Comparison of ENCODE assay signal across 8 mouse cellular contexts in genomic region chr9:55110059-55110834, GRCm38 (mm10). TPM values are rescaled to one million over a fixed set of nuclear protein-coding genes. Genes with fewer than 3 reads are reported as not detected.
A peak's percentile ranks its signal among the peaks of the same experiment; 100 is the strongest.
DNase-seq lines count a peak whose midpoint lies in the region; ATAC-seq and TF ChIP-seq lines count a peak whose summit lies in the region.

No protein-coding gene starts in this region.

- no peak overlapping the region for H3K9ac ChIP-seq in forebrain, embryonic 16.5 days (replicated peaks; ENCODE audit: low read depth, low read length)

- H3K4me2 ChIP-seq in forebrain, embryonic 16.5 days (ENCODE audit: low read length): no peak overlapping the region

- H3K4me1 ChIP-seq in G1E (ENCODE audit: insufficient read depth, low read depth, low read length): no peaks in the 10 kb centered on the region; the same call in 1 of the 2 replicates
- H3K4me1 ChIP-seq in forebrain, embryonic 16.5 days (replicated peaks; ENCODE audit: control insufficient read depth, insufficient read depth, low read length): 0 out of 2 replicates have a peak, but pooled peaks cover 2% of the 10 kb centered on the region
- H3K4me1 ChIP-seq in olfactory bulb, adult 2 months (ENCODE audit: control insufficient read depth, insufficient read depth, low read length): peaks cover 4% of the 10 kb centered on the region; the same call in 1 of the 2 replicates

- TF ChIP-seq CTCF in G1E (IDR thresholded peaks at IDR 0.05; ENCODE audit: low read depth, low read length): peak; percentile 60
- TF ChIP-seq CTCF in olfactory bulb, adult 2 months (IDR thresholded peaks at IDR 0.05; ENCODE audit: insufficient read depth, low read depth, low read length): peak; percentile 84

- intact Hi-C loops in heart, postnatal 36 days (cut with DNase I): loop anchor here (1.0 to 2.0 kb wide), 3 partner anchors 86 to 375 kb away; partner anchors contain the start of gene Wdr61

- no peaks in the 10 kb centered on the region for H3K36me3 ChIP-seq in G1E (replicated peaks)
- H3K36me3 ChIP-seq in forebrain, embryonic 16.5 days (ENCODE audit: control insufficient read depth, insufficient read depth): no peaks in the 10 kb centered on the region

- no peak for TF ChIP-seq POLR2A in olfactory bulb, adult 2 months (IDR thresholded peaks at IDR 0.05; ENCODE audit: insufficient read depth, low read depth, low read length)

- no peaks in the 10 kb centered on the region for H3K9me3 ChIP-seq in G1E (replicated peaks)
- H3K9me3 ChIP-seq in forebrain, embryonic 16.5 days (ENCODE audit: control insufficient read depth, low read length): no peaks in the 10 kb centered on the region

- H3K4me3 ChIP-seq in G1E (ENCODE audit: low read depth, low read length): no peak overlapping the region
- H3K4me3 ChIP-seq in forebrain, embryonic 16.5 days (replicated peaks; ENCODE audit: low read length): no peak overlapping the region
- no peak overlapping the region for H3K4me3 ChIP-seq in olfactory bulb, adult 2 months (ENCODE audit: insufficient read depth, low read depth, low read length)

- WGBS in forebrain, embryonic 16.5 days: 32% methylated on average over 16 of the region's 16 CpGs
- WGBS in olfactory bulb, adult 2 months: 33% methylated on average over 16 of the region's 16 CpGs

- ATAC-seq in G1E (ENCODE audit: extremely low read depth, insufficient number of reproducible peaks, low FRiP score, poor library complexity, severe bottlenecking): peak; percentile 78
- peak; percentile 88 for ATAC-seq in forebrain, embryonic 16.5 days

- peaks cover 41% of the 10 kb centered on the region for H3K27me3 ChIP-seq in G1E (ENCODE audit: insufficient read depth, low read length)
- H3K27me3 ChIP-seq in forebrain, embryonic 16.5 days (replicated peaks; ENCODE audit: control insufficient read depth, insufficient read depth, low read length): no peaks in the 10 kb centered on the region

- DNase-seq in G1E (ENCODE audit: low spot score): peak; percentile 81
- DNase-seq in cerebellum, adult 18-20 months: peak; percentile 93
- peak; percentile 76 to 80 for DNase-seq in heart, postnatal 36 days
- DNase-seq in layer of hippocampus, adult 18-20 months (ENCODE audit: low spot score in 2 of 2): peak; percentile 70 to 91
- peak; percentile 86 to 90 for DNase-seq in lung, adult 18-20 months
- DNase-seq in thymus, adult 18-20 months: peak; percentile 65 to 72

- no peak overlapping the region for H3K27ac ChIP-seq in forebrain, embryonic 16.5 days (ENCODE audit: low read length)
- no peak overlapping the region for H3K27ac ChIP-seq in olfactory bulb, adult 2 months (ENCODE audit: insufficient read depth, low read depth, low read length)

RNA-seq across cellular contexts. Expression of gene Ube2q2, which starts 38.4 kb away (rescaled TPM):
- total RNA-seq in G1E (2014; fragmentation: Nextera tagmentation): 74.3 and 86.9 TPM in 2 replicates
- total RNA-seq in G1E (2017): 78.4 and 90.6 TPM in 2 replicates
- polyA plus RNA-seq in G1E (2012): 31.6 and 42.3 TPM in 2 replicates
- 36.0 and 39.7 TPM in 2 replicates for polyA plus RNA-seq in forebrain, embryonic 16.5 days (2015; fragmentation: Nextera tagmentation; extraction: Ambion mirVana)
- 10 to 100 TPM; 27.3 to 30.6 TPM for total RNA-seq in heart, postnatal 36 days (2021)
- 10 to 100 TPM; 62.4 to 63.6 TPM for total RNA-seq in layer of hippocampus, adult 18-20 months (2021)
- polyA plus RNA-seq in olfactory bulb, adult 2 months (2012; ENCODE audit: insufficient read depth, insufficient read length, low replicate concordance, missing spikeins): not detected in 2 replicates
